Comparison of ENCODE assay signal across 18 mouse cellular contexts in the genomic region with DNA sequence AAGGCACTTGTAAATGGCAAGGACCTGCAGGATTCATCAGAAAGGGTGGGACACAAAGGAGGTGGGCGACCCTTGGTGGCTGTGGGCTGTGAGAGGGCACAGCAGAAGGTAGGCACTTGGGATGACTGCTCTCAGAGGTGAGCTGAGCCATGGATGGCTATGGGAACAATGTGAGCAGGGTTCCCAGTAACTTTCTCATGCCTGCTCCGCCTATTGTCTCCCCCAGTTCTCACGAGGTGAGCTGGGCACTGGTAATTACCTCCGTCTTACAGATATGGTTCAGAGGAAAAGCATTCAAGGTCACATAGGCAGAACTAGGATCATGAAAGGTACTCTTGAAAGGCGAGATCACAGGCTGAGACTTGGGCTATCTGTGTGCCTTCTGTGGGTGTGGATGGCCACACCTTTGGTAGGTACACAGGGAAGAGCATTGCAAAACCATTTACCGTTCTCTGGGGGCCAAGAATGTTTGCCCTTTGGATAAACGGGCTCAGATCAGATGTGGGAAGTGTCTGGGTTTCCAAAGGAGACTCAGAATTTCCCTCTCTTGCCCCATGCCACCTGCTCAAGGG. TPM values are rescaled to one million over a fixed set of nuclear protein-coding genes. Genes with fewer than 3 reads are reported as not detected.
A peak's percentile ranks its signal among the peaks of the same experiment; 100 is the strongest.
DNase-seq lines count a peak whose midpoint lies in the region; ATAC-seq and TF ChIP-seq lines count a peak whose summit lies in the region.
"Had no signal": no experiment of that assay in that cellular context is flagged by ENCODE, and none has a peak within 500 bp of the region (broad histone marks: within the 10 kb centered on the region; RNA-seq: fewer than 3 reads in every experiment).

No protein-coding gene starts in this region.

- H3K27ac ChIP-seq in liver, embryonic 11.5 days (ENCODE audit: low read depth, low read length), result 0 out of 2 replicates have a peak overlapping the region, but pooled peaks have one; percentile 40
- no peak overlapping the region for H3K27ac ChIP-seq in embryonic facial prominence, embryonic 14.5 days (replicated peaks; ENCODE audit: low read depth, low read length)
- no peak overlapping the region for H3K27ac ChIP-seq in limb, embryonic 15.5 days
- no peak overlapping the region for H3K27ac ChIP-seq in stomach, embryonic 15.5 days
- H3K27ac ChIP-seq in midbrain, postnatal 0 days (ENCODE audit: low read depth, low read length), result no peak overlapping the region
- H3K27ac ChIP-seq: midbrain, embryonic 13.5 days had no signal

- no peaks in the 10 kb centered on the region for H3K36me3 ChIP-seq in liver, embryonic 11.5 days (ENCODE audit: control insufficient read depth, insufficient read depth, low read length)
- H3K36me3 ChIP-seq in embryonic facial prominence, embryonic 14.5 days (ENCODE audit: control insufficient read depth, insufficient read depth, low read length), result no peaks in the 10 kb centered on the region
- H3K36me3 ChIP-seq in limb, embryonic 15.5 days, result no peaks in the 10 kb centered on the region
- H3K36me3 ChIP-seq in stomach, embryonic 15.5 days, result no peaks in the 10 kb centered on the region
- H3K36me3 ChIP-seq in midbrain, postnatal 0 days (ENCODE audit: insufficient read depth, low read length), result no peaks in the 10 kb centered on the region
- H3K36me3 ChIP-seq: midbrain, embryonic 13.5 days had no signal

- no peak for DNase-seq in liver, embryonic 11.5 days (ENCODE audit: low spot score)
- DNase-seq in liver, result no peak
- no peak for DNase-seq in embryonic facial prominence, embryonic 14.5 days (ENCODE audit: low spot score)
- DNase-seq in midbrain, postnatal 0 days (ENCODE audit: low spot score), result no peak
- DNase-seq in cerebellum, postnatal 36 days, result no peak
- DNase-seq: adrenal gland, postnatal 10 days; cerebellum, adult 2 months; gastrocnemius, adult 2 months; heart, postnatal 10 days; lung, adult 18-20 months; lung, postnatal 36 days; thymus, adult 2 months had no signal

- H3K4me1 ChIP-seq in liver, embryonic 11.5 days (replicated peaks; ENCODE audit: control insufficient read depth, insufficient read depth, low read length), result peaks cover 22% of the 10 kb centered on the region
- peaks cover 5% of the 10 kb centered on the region for H3K4me1 ChIP-seq in embryonic facial prominence, embryonic 14.5 days (ENCODE audit: control insufficient read depth, insufficient read depth, low read length)
- peaks cover 14% of the 10 kb centered on the region for H3K4me1 ChIP-seq in limb, embryonic 15.5 days
- H3K4me1 ChIP-seq in stomach, embryonic 15.5 days, result peaks cover 16% of the 10 kb centered on the region; the same call in 1 of the 2 replicates
- no peaks in the 10 kb centered on the region for H3K4me1 ChIP-seq in midbrain, postnatal 0 days (ENCODE audit: insufficient read depth, low read length)

- TF ChIP-seq CTCF in midbrain, postnatal 0 days (IDR thresholded peaks at IDR 0.05), result no peak

- H3K9ac ChIP-seq in liver, embryonic 11.5 days (ENCODE audit: low read depth, low read length), result no peak overlapping the region
- H3K9ac ChIP-seq in embryonic facial prominence, embryonic 14.5 days (ENCODE audit: low read depth, low read length), result no peak overlapping the region; the same call in 1 of the 2 replicates
- H3K9ac ChIP-seq in limb, embryonic 15.5 days, result no peak overlapping the region
- no peak overlapping the region for H3K9ac ChIP-seq in stomach, embryonic 15.5 days
- no peak overlapping the region for H3K9ac ChIP-seq in midbrain, postnatal 0 days (replicated peaks; ENCODE audit: low read length, poor library complexity, severe bottlenecking)

- H3K27me3 ChIP-seq in liver, embryonic 11.5 days (replicated peaks; ENCODE audit: control insufficient read depth, insufficient read depth, low read length), result peaks cover 32% of the 10 kb centered on the region
- peaks cover 31% of the 10 kb centered on the region for H3K27me3 ChIP-seq in embryonic facial prominence, embryonic 14.5 days (replicated peaks; ENCODE audit: control insufficient read depth, insufficient read depth, low read length)
- peaks cover 51% of the 10 kb centered on the region for H3K27me3 ChIP-seq in limb, embryonic 15.5 days
- 0 out of 2 replicates have a peak, but pooled peaks cover 3% of the 10 kb centered on the region for H3K27me3 ChIP-seq in stomach, embryonic 15.5 days (replicated peaks)
- peaks cover 26% of the 10 kb centered on the region for H3K27me3 ChIP-seq in midbrain, postnatal 0 days (ENCODE audit: insufficient read depth, low read length)

- peak overlapping the region; percentile 89 for H3K4me2 ChIP-seq in liver, embryonic 11.5 days
- peak overlapping the region; percentile 83; the same call in 1 of the 2 replicates for H3K4me2 ChIP-seq in embryonic facial prominence, embryonic 14.5 days (ENCODE audit: low read depth, low read length)
- H3K4me2 ChIP-seq in limb, embryonic 15.5 days, result 0 out of 2 replicates have a peak overlapping the region, but pooled peaks have one; percentile 5
- H3K4me2 ChIP-seq in stomach, embryonic 15.5 days, result peak overlapping the region; percentile 79
- H3K4me2 ChIP-seq in midbrain, postnatal 0 days (ENCODE audit: low read depth, low read length, poor library complexity, severe bottlenecking), result no peak overlapping the region

- peak; percentile 24; the same call in 1 of the 2 replicates for ATAC-seq in liver, embryonic 11.5 days (replicated peaks; ENCODE audit: low FRiP score)
- no peak for ATAC-seq in embryonic facial prominence, embryonic 14.5 days (ENCODE audit: low read depth)
- no peak for ATAC-seq in limb, embryonic 15.5 days (ENCODE audit: insufficient number of reproducible peaks, low FRiP score, low TSS enrichment, low read depth)
- peak; percentile 41; the same call in 1 of the 2 replicates for ATAC-seq in stomach, embryonic 15.5 days (ENCODE audit: insufficient read depth, low FRiP score, low read depth)
- no peak for ATAC-seq in midbrain, postnatal 0 days (ENCODE audit: low FRiP score)
- ATAC-seq: CD4-positive, CD25-positive, alpha-beta regulatory T cell, adult 4 months; forebrain, embryonic 16.5 days; midbrain, embryonic 13.5 days had no signal

- H3K4me3 ChIP-seq in liver, embryonic 11.5 days (ENCODE audit: low read depth, low read length), result 0 out of 2 replicates have a peak overlapping the region, but pooled peaks have one; percentile 3
- H3K4me3 ChIP-seq in embryonic facial prominence, embryonic 14.5 days (ENCODE audit: low read depth, low read length), result no peak overlapping the region
- no peak overlapping the region for H3K4me3 ChIP-seq in limb, embryonic 15.5 days
- H3K4me3 ChIP-seq in stomach, embryonic 15.5 days (replicated peaks), result peak overlapping the region; percentile 42
- no peak overlapping the region for H3K4me3 ChIP-seq in midbrain, postnatal 0 days (ENCODE audit: low read depth, low read length)
- H3K4me3 ChIP-seq: erythroblast, embryonic 14.5 days had no signal

- WGBS in liver, embryonic 11.5 days, result 60% methylated on average over 7 of the region's 7 CpGs
- WGBS in embryonic facial prominence, embryonic 14.5 days, result 71% methylated on average over 7 of the region's 7 CpGs
- 72% methylated on average over 7 of the region's 7 CpGs for WGBS in limb, embryonic 15.5 days
- WGBS in stomach, embryonic 15.5 days, result 62% methylated on average over 7 of the region's 7 CpGs
- WGBS in midbrain, postnatal 0 days, result 83% methylated on average over 7 of the region's 7 CpGs

- no peaks in the 10 kb centered on the region for H3K9me3 ChIP-seq in liver, embryonic 11.5 days (ENCODE audit: control insufficient read depth, low read length)
- no peaks in the 10 kb centered on the region for H3K9me3 ChIP-seq in embryonic facial prominence, embryonic 14.5 days (ENCODE audit: control insufficient read depth, low read length)
- no peaks in the 10 kb centered on the region for H3K9me3 ChIP-seq in limb, embryonic 15.5 days
- no peaks in the 10 kb centered on the region for H3K9me3 ChIP-seq in stomach, embryonic 15.5 days
- H3K9me3 ChIP-seq in midbrain, postnatal 0 days (ENCODE audit: low read length), result no peaks in the 10 kb centered on the region
- H3K9me3 ChIP-seq: midbrain, embryonic 13.5 days had no signal

RNA-seq across cellular contexts. Expression of a gene that starts 3.6 kb away (rescaled TPM):
- 10.9 and 11.4 TPM in 2 replicates for polyA plus RNA-seq in liver, embryonic 11.5 days (2014; fragmentation: Nextera tagmentation; extraction: Ambion mirVana)
- polyA plus RNA-seq in embryonic facial prominence, embryonic 14.5 days (2014; fragmentation: Nextera tagmentation; extraction: Ambion mirVana), result 12.4 and 13.3 TPM in 2 replicates
- 14.3 and 16.9 TPM in 2 replicates for polyA plus RNA-seq in limb, embryonic 15.5 days (2015; fragmentation: Nextera tagmentation; extraction: Ambion mirVana)
- 24.4 and 26.2 TPM in 2 replicates for polyA plus RNA-seq in stomach, embryonic 15.5 days (2015; fragmentation: Nextera tagmentation; extraction: Ambion mirVana)
- total RNA-seq in midbrain, postnatal 0 days (2014; rRNA removed), result not detected in 2 replicates
- 0.27 TPM in 1 of 2 replicates, not detected in the other for polyA plus RNA-seq in midbrain, postnatal 0 days (2015; fragmentation: Nextera tagmentation; extraction: Ambion mirVana)
- polyA plus RNA-seq: CD4-positive, CD25-positive, alpha-beta regulatory T cell, adult 4 months; cerebellum, adult 2 months; erythroblast, embryonic 14.5 days had no signal

RNA-seq across cellular contexts. Expression of a gene that starts 20.8 kb away (rescaled TPM):
- polyA plus RNA-seq in liver, embryonic 11.5 days (2014; fragmentation: Nextera tagmentation; extraction: Ambion mirVana), result 18.1 and 19.0 TPM in 2 replicates
- polyA plus RNA-seq in embryonic facial prominence, embryonic 14.5 days (2014; fragmentation: Nextera tagmentation; extraction: Ambion mirVana), result 21.0 and 27.1 TPM in 2 replicates
- polyA plus RNA-seq in limb, embryonic 15.5 days (2015; fragmentation: Nextera tagmentation; extraction: Ambion mirVana), result 20.1 and 20.4 TPM in 2 replicates
- 18.0 and 21.9 TPM in 2 replicates for polyA plus RNA-seq in stomach, embryonic 15.5 days (2015; fragmentation: Nextera tagmentation; extraction: Ambion mirVana)
- 15.5 and 16.6 TPM in 2 replicates for total RNA-seq in midbrain, postnatal 0 days (2014; rRNA removed)
- 17.1 and 19.5 TPM in 2 replicates for polyA plus RNA-seq in midbrain, postnatal 0 days (2015; fragmentation: Nextera tagmentation; extraction: Ambion mirVana)
- polyA plus RNA-seq: CD4-positive, CD25-positive, alpha-beta regulatory T cell, adult 4 months had no signal

RNA-seq across cellular contexts. Expression of a gene that starts 47.3 kb away (rescaled TPM):
- 2.6 and 3.0 TPM in 2 replicates for polyA plus RNA-seq in liver, embryonic 11.5 days (2014; fragmentation: Nextera tagmentation; extraction: Ambion mirVana)
- polyA plus RNA-seq in embryonic facial prominence, embryonic 14.5 days (2014; fragmentation: Nextera tagmentation; extraction: Ambion mirVana), result 3.8 and 4.1 TPM in 2 replicates
- 2.1 and 3.1 TPM in 2 replicates for polyA plus RNA-seq in limb, embryonic 15.5 days (2015; fragmentation: Nextera tagmentation; extraction: Ambion mirVana)
- 2.3 and 2.8 TPM in 2 replicates for polyA plus RNA-seq in stomach, embryonic 15.5 days (2015; fragmentation: Nextera tagmentation; extraction: Ambion mirVana)
- total RNA-seq in midbrain, postnatal 0 days (2014; rRNA removed), result 188 and 214 TPM in 2 replicates
- 38.6 and 46.2 TPM in 2 replicates for polyA plus RNA-seq in midbrain, postnatal 0 days (2015; fragmentation: Nextera tagmentation; extraction: Ambion mirVana)

RNA-seq across cellular contexts. Expression of a gene that starts 58.6 kb away (rescaled TPM):
- 94.5 and 95.4 TPM in 2 replicates for polyA plus RNA-seq in liver, embryonic 11.5 days (2014; fragmentation: Nextera tagmentation; extraction: Ambion mirVana)
- polyA plus RNA-seq in embryonic facial prominence, embryonic 14.5 days (2014; fragmentation: Nextera tagmentation; extraction: Ambion mirVana), result 46.1 and 50.6 TPM in 2 replicates
- polyA plus RNA-seq in limb, embryonic 15.5 days (2015; fragmentation: Nextera tagmentation; extraction: Ambion mirVana), result 50.0 and 52.6 TPM in 2 replicates
- 55.1 and 58.3 TPM in 2 replicates for polyA plus RNA-seq in stomach, embryonic 15.5 days (2015; fragmentation: Nextera tagmentation; extraction: Ambion mirVana)
- total RNA-seq in midbrain, postnatal 0 days (2014; rRNA removed), result 35.5 and 37.7 TPM in 2 replicates
- polyA plus RNA-seq in midbrain, postnatal 0 days (2015; fragmentation: Nextera tagmentation; extraction: Ambion mirVana), result 40.5 and 42.6 TPM in 2 replicates

Comparison
In these comparisons a context has a peak if more than half of its experiments do, and no peak if none do; other contexts are left out.
1. ATAC-seq: peak in liver, embryonic 11.5 days (single experiment) and stomach, embryonic 15.5 days (single experiment); none in embryonic facial prominence, embryonic 14.5 days (single experiment), limb, embryonic 15.5 days (single experiment) and midbrain, postnatal 0 days (single experiment).
2. H3K4me3 ChIP-seq: peak in liver, embryonic 11.5 days (single experiment) and stomach, embryonic 15.5 days (single experiment); none in embryonic facial prominence, embryonic 14.5 days (single experiment), limb, embryonic 15.5 days (single experiment) and midbrain, postnatal 0 days (single experiment).